Mouse (Mus musculus) lung, embryonic 16.5 days (tissue): ENCODE measurements around the gene BC049352. TPM values are rescaled to one million over a fixed set of nuclear protein-coding genes. Genes with fewer than 3 reads are reported as not detected.

Source experiments
- ATAC-seq: fragments of 200-750 bp; cut with Nextera tagmentation; 2 replicates; pipeline ENCODE4 v1.8.0; 2017; ENCODE audit warnings: low read depth, mild to moderate bottlenecking, moderate library complexity
- H3K27ac ChIP-seq: fragments of 300-500 bp; sonication (generic); 2 replicates; pipeline ENCODE4 v1.5.1; 2014; ENCODE audit warnings: mild to moderate bottlenecking, control low read depth, low read length
- H3K27me3 ChIP-seq: fragments of 300-500 bp; sonication (generic); 2 replicates; pipeline ENCODE4 v1.6.1; 2014; ENCODE audit warnings: low read depth, low read length, mixed read lengths; ENCODE audit not compliant: control insufficient read depth, insufficient read depth
- H3K36me3 ChIP-seq: fragments of 300-500 bp; sonication (generic); 2 replicates; pipeline ENCODE4 v1.6.1; 2014; ENCODE audit warnings: low read length; ENCODE audit not compliant: control insufficient read depth, insufficient read depth
- H3K4me1 ChIP-seq: fragments of 300-500 bp; sonication (generic); replicated peaks from 2 replicates; pipeline ENCODE4 v1.6.1; 2014; ENCODE audit warnings: low read length, mixed read lengths; ENCODE audit not compliant: control insufficient read depth, insufficient read depth
- H3K4me2 ChIP-seq: fragments of 300-500 bp; sonication (generic); 2 replicates; pipeline ENCODE4 v1.6.1; 2014; ENCODE audit warnings: low read depth, low read length, control low read depth
- H3K4me3 ChIP-seq: fragments of 300-500 bp; sonication (generic); 2 replicates; pipeline ENCODE4 v1.5.1; 2014; ENCODE audit warnings: mild to moderate bottlenecking, low read length, control low read depth
- H3K9ac ChIP-seq: fragments of 300-500 bp; sonication (generic); 2 replicates; pipeline ENCODE4 v1.6.1; 2014; ENCODE audit warnings: low read length, control low read depth
- H3K9me3 ChIP-seq: fragments of 300-500 bp; sonication (generic); 2 replicates; pipeline ENCODE4 v1.6.1; 2016; ENCODE audit warnings: low read length; ENCODE audit not compliant: control insufficient read depth
- WGBS: fragments of 180-500 bp; shearing (Covaris S2); extraction: QIAGEN DNeasy Blood & Tissue Kit; methylation state at CpG from one replicate; pipeline ENCODE4 v1.1.7; 2014; 5-methylcytosine and 5-hydroxymethylcytosine counted together
- polyA plus RNA-seq: library from polyadenylated mRNA; unstranded; fragments of >200 nt; fragmentation: Nextera tagmentation; extraction: Ambion mirVana; gene quantifications from 2 replicates; pipeline ENCODE4 v1.2.1, GENCODE M21; 2015

BC049352 gene
- polyA plus RNA-seq, 1 experiment from 2014 or later = 0.14 TPM

- H3K9ac ChIP-seq = no peak overlapping the region
- H3K9me3 ChIP-seq = no peaks in the 10 kb centered on the region
- no peaks in the 10 kb centered on the region for H3K27me3 ChIP-seq
- 40% methylated on average over 6 of the region's 6 CpGs for WGBS
- ATAC-seq = peak; percentile 57; the same call in 1 of the 2 replicates
- no peak overlapping the region for H3K4me2 ChIP-seq
- H3K36me3 ChIP-seq = no peaks in the 10 kb centered on the region
- no peaks in the 10 kb centered on the region for H3K4me1 ChIP-seq
- H3K4me3 ChIP-seq = no peak overlapping the region
- H3K27ac ChIP-seq = no peak overlapping the region
These were observed 53.9 kb downstream of the BC049352 start for GRCm38 (mm10) chr9:45235668-45236227.

DNA sequence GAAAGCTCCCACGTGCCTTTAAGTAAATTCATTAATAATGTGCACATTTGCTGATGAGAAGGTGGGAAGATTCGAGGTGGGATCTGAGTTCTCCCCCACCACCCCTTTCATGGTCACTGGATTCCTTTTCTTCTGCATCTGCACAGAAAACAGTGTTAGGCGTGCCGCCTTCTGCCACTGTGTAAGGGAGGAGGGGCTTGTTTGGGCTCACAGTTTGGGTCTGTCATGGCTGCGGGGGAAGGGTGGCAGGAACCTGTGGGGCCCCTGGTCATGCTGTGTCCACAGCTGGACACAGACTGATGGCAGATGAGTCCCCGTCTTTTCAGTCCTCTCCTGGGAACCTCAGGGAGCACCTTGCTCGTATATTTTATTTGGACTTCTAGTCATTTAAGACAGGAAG, 54.9 kb downstream of the BC049352 start:
- Histone ChIP-seq H3K4me1 (no peaks in the 10 kb centered on the region), H3K9me3 (no peaks in the 10 kb centered on the region), H3K27ac (no peak overlapping the region), H3K27me3 (no peaks in the 10 kb centered on the region), H3K9ac (no peak overlapping the region), H3K4me3 (no peak overlapping the region), H3K36me3 (no peaks in the 10 kb centered on the region), H3K4me2 (no peak overlapping the region)
- ATAC-seq = no peak
- 48% methylated on average over 7 of the region's 7 CpGs for WGBS

- no peaks in the 10 kb centered on the region for H3K27me3 ChIP-seq
- no peak overlapping the region for H3K9ac ChIP-seq
- H3K36me3 ChIP-seq = no peaks in the 10 kb centered on the region
- H3K27ac ChIP-seq = no peak overlapping the region
- H3K9me3 ChIP-seq = no peaks in the 10 kb centered on the region
- WGBS = 65% methylated on average over 5 of the region's 5 CpGs
- no peaks in the 10 kb centered on the region for H3K4me1 ChIP-seq
- H3K4me2 ChIP-seq = no peak overlapping the region
- ATAC-seq = no peak
- H3K4me3 ChIP-seq = no peak overlapping the region
These were observed 59.6 kb downstream of the BC049352 start for GRCm38 (mm10) chr9:45241397-45241796.

DNA sequence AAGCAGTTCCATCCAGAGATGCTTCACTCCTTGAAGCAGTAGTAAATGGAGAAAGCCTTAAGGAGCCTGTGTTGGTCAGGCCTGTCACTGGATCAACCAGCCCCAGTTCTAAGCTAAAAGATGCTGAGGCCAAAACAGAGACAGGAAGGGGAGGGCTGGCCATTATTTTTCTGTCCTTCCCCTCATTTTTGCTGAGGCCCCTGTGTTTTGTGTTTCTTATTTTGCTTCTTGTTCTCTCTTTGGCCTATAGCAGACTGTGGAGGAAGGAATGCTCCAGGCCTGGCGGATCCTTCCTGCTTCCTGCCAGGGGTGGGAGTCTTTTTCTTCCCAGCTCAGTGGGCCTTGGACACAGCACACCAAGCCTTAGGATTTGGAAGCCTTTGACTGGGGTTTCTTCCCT, 63.6 kb downstream of the BC049352 start:
- no peaks in the 10 kb centered on the region for H3K9me3 ChIP-seq
- no peak overlapping the region for H3K9ac ChIP-seq
- H3K4me1 ChIP-seq = no peaks in the 10 kb centered on the region
- H3K27me3 ChIP-seq = no peaks in the 10 kb centered on the region
- H3K36me3 ChIP-seq = no peaks in the 10 kb centered on the region
- no peak overlapping the region for H3K27ac ChIP-seq
- no peak overlapping the region for H3K4me2 ChIP-seq
- H3K4me3 ChIP-seq = no peak overlapping the region
- no peak for ATAC-seq
- 48% methylated on average over 1 of the region's 1 CpGs for WGBS

DNA sequence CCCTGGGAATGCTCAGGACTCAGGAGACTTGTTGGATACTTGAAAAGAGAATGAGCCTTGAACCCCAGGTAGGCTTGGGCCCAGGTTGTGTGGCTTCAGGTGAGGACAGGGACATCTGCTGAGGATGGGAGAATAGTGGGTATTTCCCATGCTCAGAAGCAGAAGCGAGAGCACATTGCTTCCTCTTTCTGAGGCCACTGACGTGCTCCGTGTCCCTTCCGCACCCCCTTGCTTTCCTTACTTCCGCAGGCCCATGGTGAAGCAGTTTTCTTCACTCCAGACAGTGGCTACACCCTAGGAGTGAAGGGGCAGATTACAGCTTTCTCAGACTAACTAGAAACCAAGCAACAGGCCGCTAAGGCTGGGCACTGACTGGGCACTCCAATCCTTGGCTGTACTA, 64.3 kb downstream of the BC049352 start:
- no peaks in the 10 kb centered on the region for H3K4me1 ChIP-seq
- no peaks in the 10 kb centered on the region for H3K36me3 ChIP-seq
- H3K9ac ChIP-seq = no peak overlapping the region
- H3K4me3 ChIP-seq = no peak overlapping the region
- no peaks in the 10 kb centered on the region for H3K9me3 ChIP-seq
- no peak overlapping the region for H3K4me2 ChIP-seq
- WGBS = 77% methylated on average over 6 of the region's 6 CpGs
- H3K27ac ChIP-seq = no peak overlapping the region
- no peak for ATAC-seq
- no peaks in the 10 kb centered on the region for H3K27me3 ChIP-seq

- H3K36me3 ChIP-seq = no peaks in the 10 kb centered on the region
- no peak overlapping the region for H3K27ac ChIP-seq
- H3K27me3 ChIP-seq = no peaks in the 10 kb centered on the region
- H3K9me3 ChIP-seq = no peaks in the 10 kb centered on the region
- no peak overlapping the region for H3K4me2 ChIP-seq
- H3K9ac ChIP-seq = no peak overlapping the region
- no peak for ATAC-seq
- H3K4me3 ChIP-seq = no peak overlapping the region
- 57% methylated on average over 2 of the region's 2 CpGs for WGBS
- no peaks in the 10 kb centered on the region for H3K4me1 ChIP-seq
These were observed 65.7 kb downstream of the BC049352 start for GRCm38 (mm10) chr9:45247536-45247935.

- WGBS = 83% methylated on average over 7 of the region's 7 CpGs
- ATAC-seq = no peak
- no peaks in the 10 kb centered on the region for H3K27me3 ChIP-seq
- no peaks in the 10 kb centered on the region for H3K9me3 ChIP-seq
- H3K27ac ChIP-seq = no peak overlapping the region
- H3K4me3 ChIP-seq = no peak overlapping the region
- H3K9ac ChIP-seq = no peak overlapping the region
- no peak overlapping the region for H3K4me2 ChIP-seq
- no peaks in the 10 kb centered on the region for H3K36me3 ChIP-seq
- no peaks in the 10 kb centered on the region for H3K4me1 ChIP-seq
These were observed 68.5 kb downstream of the BC049352 start for GRCm38 (mm10) chr9:45250306-45250705.

- H3K36me3 ChIP-seq = no peaks in the 10 kb centered on the region
- no peak overlapping the region for H3K9ac ChIP-seq
- no peak overlapping the region for H3K4me3 ChIP-seq
- H3K4me1 ChIP-seq = no peaks in the 10 kb centered on the region
- H3K4me2 ChIP-seq = no peak overlapping the region
- no peaks in the 10 kb centered on the region for H3K9me3 ChIP-seq
- 58% methylated on average over 3 of the region's 3 CpGs for WGBS
- no peak overlapping the region for H3K27ac ChIP-seq
- ATAC-seq = no peak
- no peaks in the 10 kb centered on the region for H3K27me3 ChIP-seq
These were observed 69.5 kb downstream of the BC049352 start for GRCm38 (mm10) chr9:45251281-45251680.

GRCm38 (mm10) chr9:45251990-45252389, 70.2 kb downstream of the BC049352 start:
- Histone ChIP-seq H3K36me3 (no peaks in the 10 kb centered on the region), H3K27ac (no peak overlapping the region), H3K4me2 (no peak overlapping the region), H3K4me1 (no peaks in the 10 kb centered on the region), H3K27me3 (no peaks in the 10 kb centered on the region), H3K4me3 (no peak overlapping the region), H3K9ac (no peak overlapping the region), H3K9me3 (no peaks in the 10 kb centered on the region)
- no peak for ATAC-seq
- WGBS = 54% methylated on average over 4 of the region's 4 CpGs

DNA sequence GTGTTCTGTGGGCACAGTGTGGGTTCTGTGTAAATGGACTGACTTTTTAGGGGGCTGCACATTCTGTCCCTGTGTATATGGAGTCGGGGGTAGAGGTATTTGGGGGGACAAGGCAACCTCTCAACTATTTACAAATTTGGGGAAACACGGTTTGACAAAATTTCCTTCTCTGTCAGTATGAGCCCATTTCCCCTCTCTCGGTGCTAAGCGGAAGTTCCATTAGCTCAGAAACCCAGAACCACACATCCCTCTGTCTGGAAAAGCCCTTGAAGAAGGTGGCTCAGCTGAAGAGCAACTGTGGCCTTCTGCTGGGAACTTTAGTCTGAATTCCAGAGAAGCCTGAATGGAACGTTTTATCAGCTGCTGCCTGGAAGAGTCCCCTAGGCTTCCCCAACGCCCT, 70.6 kb downstream of the BC049352 start:
- Histone ChIP-seq H3K4me1 (no peaks in the 10 kb centered on the region), H3K9me3 (no peaks in the 10 kb centered on the region), H3K27me3 (no peaks in the 10 kb centered on the region), H3K36me3 (no peaks in the 10 kb centered on the region), H3K9ac (no peak overlapping the region), H3K4me3 (no peak overlapping the region), H3K4me2 (no peak overlapping the region), H3K27ac (no peak overlapping the region)
- 61% methylated on average over 6 of the region's 6 CpGs for WGBS
- ATAC-seq = no peak
